Mouse (Mus musculus) cerebellum, adult 2 months (tissue): Measurements from ENCODE around the gene Frg2f1. TPM values are rescaled to one million over a fixed set of nuclear protein-coding genes. Genes with fewer than 3 reads are reported as not detected.

Source experiments
- DNase-seq, 2 experiments: peaks; one replicate each; pipeline ENCODE4 v3.0.0; 2021
- H3K27ac ChIP-seq: fragments of 200-500 bp; 2 replicates; pipeline ENCODE4 v1.5.1; 2012; ENCODE audit warnings: low read length, control low read depth, inconsistent platforms; ENCODE audit not compliant: insufficient read depth
- H3K27me3 ChIP-seq: fragments of 200-500 bp; 2 replicates; pipeline ENCODE4 v1.6.1; 2012; ENCODE audit warnings: inconsistent platforms, mild to moderate bottlenecking, low read length, moderate library complexity; ENCODE audit not compliant: control insufficient read depth, insufficient read depth
- H3K4me1 ChIP-seq: fragments of 200-500 bp; 2 replicates; pipeline ENCODE4 v1.6.1; 2011; ENCODE audit warnings: low read length; ENCODE audit not compliant: control insufficient read depth, insufficient read depth
- H3K4me3 ChIP-seq: fragments of 200-500 bp; replicated peaks from 2 replicates; pipeline ENCODE3; 2011; ENCODE audit warnings: mild to moderate bottlenecking, low read depth, low read length, control low read depth; ENCODE audit not compliant: insufficient read depth
- CTCF ChIP-seq: fragments of 200-500 bp; IDR thresholded peaks from 2 replicates; pipeline ENCODE4 v1.5.1; 2011; ENCODE audit warnings: low read depth, mild to moderate bottlenecking, control low read depth, low read length, moderate library complexity, borderline replicate concordance; ENCODE audit not compliant: insufficient read depth
- POLR2A ChIP-seq: fragments of 200-500 bp; IDR thresholded peaks from 2 replicates; pipeline ENCODE4 v1.6.1; 2011; ENCODE audit warnings: low read length, control low read depth, borderline replicate concordance; ENCODE audit not compliant: insufficient read depth
- WGBS: fragments of 180-500 bp; shearing (Covaris S2); methylation state at CpG from one replicate; pipeline ENCODE4 v1.1.7; 2018; 5-methylcytosine and 5-hydroxymethylcytosine counted together
- polyA plus RNA-seq: library from polyadenylated mRNA; depleted of rRNA; stranded (reverse); fragments of >200 nt; gene quantifications from 2 replicates; pipeline ENCODE4 v1.2.3, GENCODE M21; 2012

Gene Frg2f1
- polyA plus RNA-seq, 1 experiment: 8.6 TPM

DNA sequence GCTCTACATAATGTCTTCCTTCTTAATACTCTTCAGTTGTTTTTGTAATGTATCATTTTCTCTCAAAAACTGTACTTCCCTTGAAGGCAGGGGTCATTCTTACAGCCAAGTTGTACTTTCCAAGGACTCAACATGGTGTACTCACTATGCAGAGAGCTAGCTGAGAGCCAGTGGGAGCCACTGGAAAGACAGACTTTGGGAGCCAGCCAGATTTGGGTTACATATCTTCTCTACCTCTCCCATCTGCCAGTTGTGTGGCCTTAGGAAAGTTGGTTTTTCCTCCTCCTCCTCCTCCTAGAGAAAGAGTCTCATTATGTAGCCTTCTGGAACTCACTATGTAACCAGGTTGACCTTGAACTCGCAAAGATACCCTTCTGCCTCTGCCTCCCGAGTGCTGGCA is 14.9 kb downstream of the Frg2f1 start:
- Histone ChIP-seq H3K27ac (no peak overlapping the region), H3K4me1 (no peaks in the 10 kb centered on the region), H3K27me3 (no peaks in the 10 kb centered on the region), H3K4me3 (no peak overlapping the region)
- whole genome bisulfite sequencing: 90% methylated on average over 2 of the region's 2 CpGs
- DNase-seq: no peak
- TF ChIP-seq CTCF (no peak), POLR2A (no peak)

DNA sequence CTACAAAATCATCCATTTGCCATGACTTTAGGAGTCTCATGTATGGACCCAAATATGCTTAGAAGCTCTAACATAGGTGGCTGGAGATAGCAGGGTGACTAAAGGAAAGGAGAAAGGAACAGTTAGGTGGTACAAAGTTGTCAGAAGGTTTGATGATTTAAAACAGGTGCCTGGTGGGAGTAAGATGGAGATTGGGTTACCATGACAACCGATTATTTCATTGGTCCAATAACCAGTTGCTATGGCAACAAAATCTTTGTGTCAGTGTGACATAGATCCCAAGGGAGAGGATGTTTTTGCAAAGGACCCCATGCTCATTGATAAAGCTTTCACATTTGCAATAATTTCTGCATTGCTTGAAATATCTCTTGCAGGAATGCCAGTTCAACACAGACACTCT is 15.3 kb downstream of the Frg2f1 start:
- WGBS: 88% methylated on average over 1 of the region's 1 CpGs
- TF ChIP-seq CTCF (no peak), POLR2A (no peak)
- H3K4me3 ChIP-seq: no peak overlapping the region
- no peaks in the 10 kb centered on the region for H3K27me3 ChIP-seq
- no peak overlapping the region for H3K27ac ChIP-seq
- H3K4me1 ChIP-seq: no peaks in the 10 kb centered on the region
- DNase-seq: no peak

- Histone ChIP-seq H3K4me3 (no peak overlapping the region), H3K27ac (no peak overlapping the region), H3K27me3 (no peaks in the 10 kb centered on the region), H3K4me1 (no peaks in the 10 kb centered on the region)
- DNase-seq: no peak
- TF ChIP-seq POLR2A (no peak), CTCF (no peak)
- WGBS: 62% methylated on average over 4 of the region's 4 CpGs
Observed at GRCm38 (mm10) chr4:119523575-119523974, 15.8 kb downstream of the Frg2f1 start.

- H3K27ac ChIP-seq: no peak overlapping the region
- TF ChIP-seq CTCF: no peak
- no peak for TF ChIP-seq POLR2A
- no peak overlapping the region for H3K4me3 ChIP-seq
- DNase-seq: no peak
- 32% methylated on average over 3 of the region's 3 CpGs for WGBS
- no peaks in the 10 kb centered on the region for H3K4me1 ChIP-seq
- H3K27me3 ChIP-seq: no peaks in the 10 kb centered on the region
Observed at GRCm38 (mm10) chr4:119512731-119513141, 26.6 kb downstream of the Frg2f1 start.

DNA sequence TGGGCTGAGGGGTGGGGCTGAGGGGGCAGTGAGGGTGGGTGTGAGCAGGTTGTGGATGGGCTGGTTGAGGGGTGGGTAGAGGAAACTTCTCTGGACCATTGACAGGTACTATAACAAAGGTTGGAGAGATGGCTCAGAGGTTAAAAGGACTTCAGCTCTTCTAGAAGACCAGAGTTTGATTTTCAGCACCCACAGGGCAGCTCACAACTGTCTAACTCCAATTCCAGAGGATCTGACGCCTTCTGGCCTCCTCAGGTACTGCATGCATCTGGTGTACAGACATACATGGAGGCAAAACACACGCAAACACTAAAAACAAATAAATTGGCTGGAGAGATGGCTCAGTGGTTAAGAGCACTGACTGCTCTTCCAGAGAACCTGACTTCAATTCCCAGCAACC is 27.7 kb downstream of the Frg2f1 start:
- Histone ChIP-seq H3K27ac (no peak overlapping the region), H3K4me3 (no peak overlapping the region), H3K27me3 (no peaks in the 10 kb centered on the region), H3K4me1 (no peaks in the 10 kb centered on the region)
- 77% methylated on average over 2 of the region's 2 CpGs for WGBS
- TF ChIP-seq POLR2A: no peak
- no peak for TF ChIP-seq CTCF
- DNase-seq: no peak

- no peak for TF ChIP-seq POLR2A
- TF ChIP-seq CTCF: no peak
- WGBS: 78% methylated on average over 5 of the region's 5 CpGs
Observed at GRCm38 (mm10) chr4:119498319-119498848, 40.9 kb downstream of the Frg2f1 start.

GRCm38 (mm10) chr4:119492933-119493327 is 46.4 kb downstream of the Frg2f1 start:
- H3K4me3 ChIP-seq: peak overlapping the region; percentile 50
- no peak for TF ChIP-seq POLR2A
- TF ChIP-seq CTCF: no peak
- no peak for DNase-seq
- WGBS: 61% methylated on average over 10 of the region's 10 CpGs
- peak overlapping the region; percentile 16; the same call in 1 of the 2 replicates for H3K27ac ChIP-seq
- H3K27me3 ChIP-seq: no peaks in the 10 kb centered on the region
- peaks cover 8% of the 10 kb centered on the region; the same call in 1 of the 2 replicates for H3K4me1 ChIP-seq

More at GRCm38 (mm10) chr4:119498319-119498848, 40.9 kb downstream of the Frg2f1 start:
- no peak for DNase-seq
- H3K27me3 ChIP-seq: no peaks in the 10 kb centered on the region
- H3K4me3 ChIP-seq: no peak overlapping the region
- no peak overlapping the region for H3K27ac ChIP-seq
- no peaks in the 10 kb centered on the region for H3K4me1 ChIP-seq

DNA sequence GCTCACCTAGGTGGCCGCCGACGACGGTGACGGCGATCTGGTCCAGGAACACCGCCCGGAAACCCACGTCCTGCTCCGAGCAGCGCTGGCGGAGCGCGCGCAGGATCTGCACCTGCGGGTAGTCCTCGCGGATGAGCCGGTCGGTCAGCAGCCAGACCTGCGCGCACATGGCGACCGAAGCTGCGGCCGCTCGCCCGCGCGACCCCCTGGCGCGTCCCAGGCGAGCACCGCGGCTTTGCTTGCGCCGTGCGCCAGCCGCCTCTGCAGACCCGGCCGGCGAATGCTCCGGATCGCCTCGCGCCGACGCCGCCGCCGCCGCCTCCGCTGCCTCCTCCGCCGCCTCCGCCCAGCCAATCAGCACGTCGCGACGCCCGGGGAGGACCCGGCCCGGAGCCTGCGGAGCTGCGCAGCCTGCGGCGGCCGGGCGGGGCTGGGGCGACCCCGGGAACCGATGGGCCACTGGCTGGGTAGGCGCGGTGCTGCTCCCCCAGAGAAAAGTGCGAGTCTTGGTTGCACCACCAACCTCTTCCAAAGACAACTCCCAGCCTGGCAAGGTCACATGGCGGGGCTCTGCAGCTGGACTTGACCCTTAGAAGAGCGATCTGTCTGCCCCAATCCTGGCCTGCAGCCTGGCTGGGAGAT is 46.9 kb downstream of the Frg2f1 start, which contains the start of gene Rimkla:
Gene Rimkla, minus strand, starts transcription at position 338 of the 642 bp plus-strand sequence.
- H3K27ac ChIP-seq: peak within 1 kb of the TSS; percentile 16; the same call in 1 of the 2 replicates
- DNase-seq: peak; percentile 87 to 88
- no peaks in the 10 kb centered on the region for H3K27me3 ChIP-seq
- peaks cover 8% of the 10 kb centered on the region; the same call in 1 of the 2 replicates for H3K4me1 ChIP-seq
- WGBS: under 1% methylated on average over 77 of the region's 77 CpGs
- H3K4me3 ChIP-seq: peak within 1 kb of the TSS; percentile 50
- TF ChIP-seq CTCF (no peak), POLR2A (peak; percentile 66)
